Mouse (Mus musculus) liver (tissue): Measurements from ENCODE around the gene Cyp11a1.

Source experiments
- DNase-seq: peaks from one replicate; pipeline ENCODE4 v3.0.0-alpha.2; 2020; ENCODE audit warnings: mixed read lengths

The Cyp11a1 gene

GRCm38 (mm10) chr9:58005753-58006461, at the start of gene Cyp11a1:
Gene Cyp11a1 (plus strand): TSS chr9:58006411.
- no peak for DNase-seq

DNA sequence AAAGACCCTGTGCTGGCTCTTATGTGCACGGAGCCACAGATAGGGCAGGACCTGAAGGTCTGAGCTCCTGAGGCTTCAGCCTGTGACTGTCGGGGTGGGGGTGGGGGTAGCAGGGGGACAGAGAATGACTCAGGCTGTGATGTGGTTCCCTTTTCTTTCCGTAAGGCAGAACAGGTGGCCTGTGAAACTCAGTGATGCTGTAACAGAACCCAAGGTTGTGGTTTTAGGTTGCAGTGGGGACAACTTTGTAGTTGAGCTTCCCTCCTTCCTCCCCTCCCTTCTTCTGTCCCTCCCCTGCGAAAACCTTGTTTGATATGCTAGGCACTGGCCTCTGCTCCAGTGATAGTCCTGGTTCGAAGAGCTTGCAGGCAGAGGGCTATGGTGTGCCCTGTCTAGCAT, 49.4 kb upstream of the Cyp11a1 start:
- no peak for DNase-seq

GRCm38 (mm10) chr9:57958615-57959014, 47.6 kb upstream of the Cyp11a1 start:
- DNase-seq: no peak

GRCm38 (mm10) chr9:57959399-57959798, 46.8 kb upstream of the Cyp11a1 start:
- DNase-seq: no peak

GRCm38 (mm10) chr9:57959886-57960866, 46.0 kb upstream of the Cyp11a1 start:
- DNase-seq: no peak

DNA sequence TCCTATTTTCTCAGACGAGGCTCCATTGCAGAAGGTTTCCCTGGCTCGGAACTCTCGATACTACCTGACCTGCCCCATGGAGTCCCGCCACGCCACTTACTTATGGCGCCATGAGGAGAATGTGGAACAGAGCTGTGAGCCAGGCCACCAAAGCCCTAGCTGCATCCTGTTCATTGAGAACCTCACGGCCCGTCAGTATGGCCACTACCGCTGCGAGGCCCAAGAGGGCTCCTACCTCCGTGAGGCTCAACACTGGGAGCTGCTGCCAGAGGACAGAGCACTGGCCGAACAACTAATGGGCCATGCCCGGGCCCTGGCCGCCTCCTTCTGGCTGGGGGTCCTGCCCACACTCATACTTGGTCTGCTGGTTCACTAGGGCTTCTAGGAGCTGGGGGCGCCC, 45.0 kb upstream of the Cyp11a1 start:
- DNase-seq: no peak

GRCm38 (mm10) chr9:57961863-57962778, 44.1 kb upstream of the Cyp11a1 start:
- DNase-seq: no peak

GRCm38 (mm10) chr9:57963249-57963997, 42.8 kb upstream of the Cyp11a1 start:
- DNase-seq: no peak

DNA sequence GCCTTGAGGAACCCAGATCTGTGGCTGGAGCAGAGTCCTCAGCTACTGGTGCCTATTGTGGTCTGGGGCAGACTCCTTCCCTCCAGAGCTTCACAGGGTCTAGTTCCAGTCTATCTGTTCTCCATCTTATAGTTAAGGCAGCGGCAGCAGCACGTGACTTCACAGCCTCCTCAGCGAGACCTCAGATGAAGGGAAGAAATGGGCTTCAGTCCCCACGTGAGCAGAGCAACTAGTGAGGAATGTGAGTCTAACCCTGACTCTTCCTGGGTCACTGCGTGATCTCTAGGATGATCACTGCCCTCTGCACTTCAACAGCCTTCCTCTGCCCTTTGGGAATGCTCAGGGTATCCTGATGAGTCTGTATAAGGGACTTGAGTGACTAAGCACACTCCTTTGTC, 42.2 kb upstream of the Cyp11a1 start:
- no peak for DNase-seq

GRCm38 (mm10) chr9:57964528-57965250, 41.5 kb upstream of the Cyp11a1 start:
- no peak for DNase-seq

DNA sequence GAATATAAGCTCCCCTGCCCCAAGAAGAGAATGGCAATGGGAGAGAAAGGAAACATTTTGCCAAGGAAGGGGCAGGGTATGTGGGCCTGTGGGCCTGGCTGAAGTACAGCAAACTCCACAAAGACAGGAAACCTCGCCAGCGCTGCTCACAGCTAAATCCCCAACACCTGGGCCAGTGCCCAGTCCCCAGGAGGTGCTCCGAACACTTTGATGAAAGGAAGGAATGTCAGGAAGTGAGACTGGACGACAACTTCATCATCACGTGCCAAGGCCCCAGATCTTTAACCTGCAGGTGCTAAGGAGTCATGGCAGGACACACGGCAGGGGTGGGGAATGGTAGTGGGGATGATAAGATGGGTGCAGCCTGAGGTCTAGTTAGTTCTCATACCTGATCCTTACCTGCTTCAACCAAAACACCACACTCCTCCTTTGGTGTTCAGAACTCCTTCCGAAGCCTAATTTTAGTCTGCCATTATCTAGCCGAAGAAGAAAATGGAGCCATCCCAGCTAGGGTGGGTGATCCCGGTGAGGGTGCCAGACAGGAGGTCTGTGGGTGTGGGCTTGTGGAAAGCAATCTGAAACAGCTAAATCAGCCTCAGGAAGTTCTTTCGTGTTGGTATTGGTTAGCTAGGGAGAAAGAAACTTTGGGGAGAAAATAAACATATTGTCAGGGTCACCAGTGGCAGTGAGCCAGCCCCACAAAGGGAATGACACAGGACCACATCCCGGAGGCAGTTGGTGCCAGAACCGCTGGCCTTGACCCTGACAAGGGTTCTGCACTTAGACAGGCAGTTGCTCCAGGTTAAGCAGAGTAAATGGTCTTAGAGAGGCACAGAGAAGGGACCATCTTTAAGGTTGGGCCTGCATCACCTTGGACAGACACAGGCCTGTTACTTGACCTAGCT, 40.7 kb upstream of the Cyp11a1 start:
- DNase-seq: no peak

DNA sequence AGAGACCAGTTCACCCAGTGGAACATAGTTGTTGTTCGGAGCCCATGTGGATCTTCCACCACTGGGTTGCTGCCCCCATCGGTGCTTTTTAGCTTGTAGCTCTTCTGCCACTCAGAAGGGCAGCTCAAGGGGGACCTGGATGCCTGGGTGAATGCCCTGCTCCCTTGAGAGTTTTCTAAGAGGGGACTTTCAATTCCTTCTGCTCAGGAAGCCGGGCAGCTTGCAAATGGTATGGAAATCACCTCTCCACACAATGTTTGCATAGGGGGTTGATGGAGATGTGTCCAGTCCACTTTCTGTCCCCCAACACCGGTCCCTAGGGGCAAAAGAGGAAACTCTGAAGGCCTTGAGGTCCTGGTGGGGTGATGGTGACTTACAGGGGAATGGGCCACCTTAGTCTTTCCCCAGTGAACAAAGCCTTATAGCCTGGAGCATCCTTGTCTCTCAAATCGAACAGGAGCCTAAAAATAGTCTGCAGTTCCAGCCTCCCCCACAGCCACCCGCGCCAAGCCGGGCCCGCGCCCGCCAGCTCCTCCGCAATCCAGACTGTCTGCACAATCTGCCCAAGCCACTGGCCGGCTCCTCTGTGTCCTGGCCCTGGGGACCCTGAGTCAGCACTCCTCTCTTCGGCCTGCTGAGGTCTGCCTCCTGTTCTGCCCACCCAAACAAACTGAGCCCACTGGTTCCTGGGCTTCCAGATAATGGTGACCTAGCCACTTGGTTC, 38.8 kb upstream of the Cyp11a1 start:
- no peak for DNase-seq

GRCm38 (mm10) chr9:57968166-57968771, 37.9 kb upstream of the Cyp11a1 start:
- no peak for DNase-seq

- no peak for DNase-seq
Measured at GRCm38 (mm10) chr9:57968783-57969542, 37.2 kb upstream of the Cyp11a1 start.

DNA sequence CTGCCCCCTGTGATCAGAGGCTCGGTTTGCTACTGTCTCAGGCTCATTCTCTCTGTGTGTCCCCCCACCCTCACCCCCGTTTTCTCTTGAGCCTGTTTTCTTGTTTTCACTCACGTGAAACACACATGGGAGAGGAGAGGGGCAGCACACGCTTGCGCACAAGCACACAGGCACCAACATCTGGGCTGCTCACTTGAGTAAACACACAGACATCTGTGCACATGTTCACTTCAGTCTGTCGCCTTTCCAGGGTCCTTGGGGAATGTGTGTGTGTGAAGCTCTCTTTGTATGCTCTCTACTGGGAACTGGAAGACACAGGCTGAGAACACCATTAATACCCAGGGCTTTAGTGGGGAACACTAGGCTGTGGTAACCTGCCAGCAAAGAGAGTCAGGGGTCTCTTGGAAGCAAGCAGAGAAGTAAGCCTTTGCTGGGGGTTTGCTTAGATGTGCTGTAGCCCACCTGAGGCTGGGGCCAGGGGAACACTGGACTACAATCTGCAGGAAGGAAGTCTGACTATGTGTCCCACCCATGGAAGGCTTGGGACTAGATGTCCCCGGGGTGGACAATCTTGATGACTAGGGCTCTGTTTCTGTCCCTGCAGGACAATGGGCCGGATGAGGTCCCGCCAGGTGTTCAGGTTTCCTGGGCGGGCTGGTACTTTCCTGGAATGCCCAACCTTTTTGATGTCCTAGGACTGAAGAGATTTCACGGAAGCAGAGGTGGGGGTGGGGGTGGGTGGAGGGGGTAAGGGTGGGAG, 36.3 kb upstream of the Cyp11a1 start:
- DNase-seq: no peak

- no peak for DNase-seq
Measured at GRCm38 (mm10) chr9:57971413-57971812, 34.8 kb upstream of the Cyp11a1 start.

DNA sequence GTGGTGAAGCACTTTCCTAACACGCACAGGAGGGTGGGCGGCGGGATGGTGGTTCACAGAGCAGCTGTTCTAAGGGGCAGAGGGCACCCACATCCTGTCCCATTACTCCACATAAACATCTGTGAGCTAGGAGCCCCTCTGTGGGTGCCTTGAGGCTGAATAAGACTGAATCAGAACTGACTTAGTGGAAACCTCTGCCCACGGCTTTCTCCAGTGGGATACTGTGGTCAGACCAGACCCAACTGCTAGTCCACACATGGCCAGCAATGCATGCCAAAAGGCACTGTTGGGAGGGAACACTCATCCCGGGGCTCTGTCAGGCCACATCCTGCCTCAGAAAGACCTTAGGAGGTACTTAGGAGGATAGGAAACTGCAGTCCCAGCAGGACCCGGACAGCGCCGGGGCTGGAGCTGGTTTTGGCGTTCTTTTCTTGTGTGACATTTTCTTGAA, 34.0 kb upstream of the Cyp11a1 start:
- DNase-seq: no peak
